Mouse (Mus musculus): ENCODE measurements around the gene Muc16. TPM values are rescaled to one million over a fixed set of nuclear protein-coding genes. Genes with fewer than 3 reads are reported as not detected.

The Muc16 gene
- 12.3 TPM for polyA plus RNA-seq (2014; fragmentation: Illumina TruSeq; extraction: RNeasy Lipid Tissue Mini Kit (QIAGEN cat#74804))

GRCm38 (mm10) chr9:18674480-18675154 is at the start of gene Muc16:
Muc16 (minus strand) TSS chr9:18674530.

GRCm38 (mm10) chr9:18478168-18478567 is 196.2 kb downstream of the Muc16 start, which contains the start of the genes Zfp558 and Mbd3l1:
Zfp558 (minus strand) TSS chr9:18478268.
Mbd3l1 (plus strand) TSS chr9:18478359.

Other genes starting within 250 kb of the Muc16 start
- gene Mbd3l2, start 243.9 kb downstream of the Muc16 start, polyA plus RNA-seq (2014; fragmentation: Illumina TruSeq; extraction: RNeasy Lipid Tissue Mini Kit (QIAGEN cat#74804)) = 5.9 TPM
- 22.7 TPM for gene Zfp558, start 196.3 kb downstream of the Muc16 start, polyA plus RNA-seq (2014; fragmentation: Illumina TruSeq; extraction: RNeasy Lipid Tissue Mini Kit (QIAGEN cat#74804))
- not detected for gene Mbd3l1, start 196.2 kb downstream of the Muc16 start, polyA plus RNA-seq (2014; fragmentation: Illumina TruSeq; extraction: RNeasy Lipid Tissue Mini Kit (QIAGEN cat#74804))
- gene Olfr24, start 89.5 kb upstream of the Muc16 start, polyA plus RNA-seq (2014; fragmentation: Illumina TruSeq; extraction: RNeasy Lipid Tissue Mini Kit (QIAGEN cat#74804)) = not detected
- gene Olfr828, start 145.0 kb upstream of the Muc16 start, polyA plus RNA-seq (2014; fragmentation: Illumina TruSeq; extraction: RNeasy Lipid Tissue Mini Kit (QIAGEN cat#74804)) = not detected
- not detected for gene Olfr829, start 180.4 kb upstream of the Muc16 start, polyA plus RNA-seq (2014; fragmentation: Illumina TruSeq; extraction: RNeasy Lipid Tissue Mini Kit (QIAGEN cat#74804))
- not detected for gene Olfr830, start 200.2 kb upstream of the Muc16 start, polyA plus RNA-seq (2014; fragmentation: Illumina TruSeq; extraction: RNeasy Lipid Tissue Mini Kit (QIAGEN cat#74804))